Mouse (Mus musculus): ENCODE measurements around the gene Spint2. TPM values are rescaled to one million over a fixed set of nuclear protein-coding genes. Genes with fewer than 3 reads are reported as not detected.

Gene Spint2
- total RNA-seq, 2 experiments from 2014 or later, result 46.1 to 85.1 TPM

DNA sequence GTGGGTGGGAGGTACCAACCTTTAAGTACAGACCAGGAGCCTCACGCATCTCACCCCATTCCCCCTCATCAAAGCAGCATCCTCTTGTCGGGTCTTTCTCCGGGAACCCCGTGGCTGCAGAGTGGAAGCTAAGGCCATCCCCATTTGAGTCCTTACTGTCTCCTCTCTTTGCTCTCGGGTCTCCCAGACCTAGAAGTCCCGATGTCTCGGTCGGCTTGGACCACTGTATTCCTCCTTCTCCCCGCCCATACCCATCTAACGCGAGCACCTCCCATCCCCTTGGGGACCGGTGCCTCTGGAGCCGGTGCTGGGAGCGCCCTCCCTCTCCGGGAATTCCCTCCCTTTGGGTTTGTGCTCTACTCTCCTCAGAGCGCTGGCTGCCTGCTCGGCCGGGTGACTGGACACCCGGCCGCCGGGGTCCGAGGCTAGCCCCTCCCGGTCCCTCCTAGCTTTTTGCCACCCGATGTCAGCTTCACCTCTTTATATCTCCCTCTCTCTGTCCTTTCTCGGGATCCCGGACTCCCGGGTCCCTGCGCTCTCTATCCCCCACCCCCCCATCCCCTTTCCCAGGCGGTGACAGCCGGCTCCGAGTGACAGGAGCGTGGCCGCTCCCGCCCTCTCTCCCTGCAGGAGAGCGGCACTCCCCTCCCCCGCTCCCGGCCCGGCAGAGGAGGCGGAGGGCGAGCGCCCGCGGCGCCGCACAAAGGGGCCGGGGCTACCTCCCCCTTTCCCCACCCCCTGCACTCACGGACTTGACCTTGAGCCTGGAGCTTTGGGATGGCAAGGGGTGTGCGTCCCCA is 23.0 kb upstream of the Spint2 start:
- no peak for DNase-seq (ENCODE audit: low spot score in 2 of 2)

DNA sequence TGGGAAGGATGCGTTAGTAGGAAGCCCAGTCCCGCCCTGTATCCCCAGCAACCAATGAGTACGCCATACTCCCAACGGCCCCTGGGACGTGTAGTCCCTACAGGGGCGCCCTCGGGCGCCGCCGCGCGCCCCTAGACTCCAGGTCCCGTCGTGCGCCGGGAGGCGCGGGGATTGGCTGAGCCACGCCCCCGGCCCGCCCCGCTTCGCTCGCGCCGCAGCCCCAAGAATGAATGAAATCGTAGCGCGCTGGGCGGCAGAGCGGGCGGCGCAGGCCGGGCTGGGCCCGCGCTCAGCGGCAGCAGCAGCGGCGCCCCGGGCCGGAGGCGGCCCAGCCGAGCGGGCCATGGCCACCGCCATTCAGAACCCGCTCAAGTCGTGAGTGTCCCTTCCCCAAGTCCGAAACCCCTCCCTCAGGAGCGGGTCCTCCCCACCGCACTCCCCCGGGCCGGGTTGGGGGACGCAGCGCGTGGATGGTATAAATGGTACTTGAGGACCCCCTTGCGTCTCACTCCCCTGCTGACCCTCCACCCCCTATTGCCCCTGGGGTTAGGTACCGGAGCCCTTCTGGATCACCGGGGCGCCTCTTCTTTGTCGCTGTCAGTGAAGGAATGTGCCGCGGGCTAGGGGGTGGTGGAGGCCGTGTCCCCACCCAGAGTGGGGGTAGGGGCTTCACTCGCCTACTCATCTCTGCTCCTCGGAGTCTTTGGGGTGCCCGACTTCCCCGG is 22.2 kb upstream of the Spint2 start, which contains the start of gene Dpf1:
TSS of gene Dpf1 (plus strand) at position 214 of the 725 bp plus-strand sequence.
- peak; percentile 47 to 57 for DNase-seq (ENCODE audit: low spot score in 2 of 2)

DNA sequence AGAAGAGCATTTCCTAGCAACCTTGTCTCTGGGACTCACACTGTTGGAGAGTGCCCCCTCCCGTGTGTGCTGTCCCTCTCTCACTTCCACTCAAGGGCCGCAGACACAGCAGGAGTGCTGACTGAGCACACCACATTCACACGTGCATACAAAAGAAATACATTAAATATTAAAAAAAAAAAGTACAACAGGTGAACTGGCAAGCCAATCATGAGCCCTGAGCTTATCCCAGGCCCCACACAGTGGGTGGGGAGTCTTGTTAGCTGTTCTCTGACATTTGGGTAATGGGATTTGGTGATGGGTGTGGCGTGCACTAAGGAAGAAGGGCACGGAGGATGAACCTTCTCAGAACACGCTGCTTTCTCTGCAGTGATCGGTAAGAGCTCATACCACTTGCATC is 20.9 kb upstream of the Spint2 start:
- no peak for DNase-seq (ENCODE audit: low spot score in 2 of 2)

DNA sequence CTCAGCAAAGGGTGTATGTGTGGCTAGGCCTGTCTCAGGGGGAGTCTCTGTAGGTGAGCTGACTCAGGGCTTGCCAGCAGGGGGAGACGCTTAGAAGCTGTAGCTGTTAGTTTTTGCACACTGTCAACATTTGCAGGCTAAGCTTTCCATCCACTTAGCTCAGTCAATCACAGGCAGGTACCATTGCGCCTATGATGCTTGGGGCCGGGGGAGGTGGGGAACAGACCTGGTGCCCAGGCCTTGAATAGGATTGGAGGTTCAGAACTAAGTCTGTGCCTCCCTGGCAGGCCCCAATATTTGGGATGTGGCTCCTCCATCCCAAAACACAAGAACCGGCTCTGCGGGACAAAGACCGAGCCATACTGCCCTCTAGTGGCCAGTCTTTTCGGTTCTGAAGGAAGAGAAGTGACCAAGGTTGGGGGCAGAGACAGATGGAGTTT is 19.4 kb upstream of the Spint2 start:
- DNase-seq (ENCODE audit: low spot score in 2 of 2), result peak in 1 of 2 experiments; percentile 52

DNA sequence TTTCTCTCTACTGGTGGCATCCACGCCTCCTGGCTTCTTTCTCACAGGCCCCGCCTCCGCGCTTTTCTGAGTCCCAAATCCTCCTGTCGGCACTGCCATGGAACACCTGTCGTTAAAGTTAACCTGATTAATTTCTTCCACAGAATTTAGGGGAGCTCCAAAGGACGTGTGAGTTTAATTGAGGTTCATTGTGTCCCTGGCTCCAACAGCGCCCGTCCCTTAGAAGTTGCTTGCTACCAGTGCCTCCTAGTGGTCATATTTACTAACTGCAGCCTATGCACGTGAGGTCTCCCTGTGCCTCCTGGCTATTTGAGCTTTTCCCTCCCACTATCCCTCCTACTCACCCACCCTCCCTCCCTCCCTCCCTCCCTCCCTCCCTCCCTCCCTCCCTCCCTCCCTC is 15.3 kb upstream of the Spint2 start:
- DNase-seq (ENCODE audit: low spot score in 2 of 2), result no peak

DNA sequence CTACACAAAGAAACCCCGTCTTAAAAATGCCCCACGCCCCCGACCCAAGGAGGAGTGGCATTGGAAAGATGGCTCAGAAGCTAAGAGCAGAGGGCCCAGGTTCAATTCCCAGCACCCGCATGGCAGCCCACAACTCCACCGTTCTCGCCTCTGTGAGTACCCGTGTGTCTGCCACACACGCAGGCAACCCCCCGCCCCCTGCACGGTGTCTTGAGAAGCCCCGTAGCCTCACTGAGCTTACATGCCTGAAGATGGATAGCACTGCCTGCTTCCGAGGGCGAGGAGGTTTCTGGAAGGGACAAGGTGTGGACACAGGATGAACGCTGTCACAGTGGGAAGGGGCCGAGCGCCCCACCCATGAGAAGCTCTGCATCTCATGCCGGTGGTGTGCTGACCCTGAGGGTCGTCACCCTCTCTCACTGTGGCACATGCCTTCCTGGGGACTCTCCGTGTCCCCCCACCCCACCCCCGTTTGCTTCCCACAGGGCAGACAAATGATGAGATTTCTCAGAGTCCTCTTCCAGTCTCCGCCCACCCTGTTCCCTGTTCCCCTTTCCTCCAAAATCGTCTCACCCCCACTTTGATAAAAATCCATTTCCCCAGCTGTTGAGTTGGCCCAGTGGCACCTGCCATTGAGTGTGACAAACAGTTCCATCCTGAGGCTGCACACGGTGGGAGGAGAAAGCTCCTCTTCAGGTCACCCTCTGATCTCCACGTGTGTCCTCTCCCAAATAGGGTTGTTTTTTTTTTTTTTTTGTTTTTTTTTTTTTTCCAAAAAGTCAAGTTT is 14.3 kb upstream of the Spint2 start:
- DNase-seq (ENCODE audit: low spot score in 2 of 2), result no peak

DNA sequence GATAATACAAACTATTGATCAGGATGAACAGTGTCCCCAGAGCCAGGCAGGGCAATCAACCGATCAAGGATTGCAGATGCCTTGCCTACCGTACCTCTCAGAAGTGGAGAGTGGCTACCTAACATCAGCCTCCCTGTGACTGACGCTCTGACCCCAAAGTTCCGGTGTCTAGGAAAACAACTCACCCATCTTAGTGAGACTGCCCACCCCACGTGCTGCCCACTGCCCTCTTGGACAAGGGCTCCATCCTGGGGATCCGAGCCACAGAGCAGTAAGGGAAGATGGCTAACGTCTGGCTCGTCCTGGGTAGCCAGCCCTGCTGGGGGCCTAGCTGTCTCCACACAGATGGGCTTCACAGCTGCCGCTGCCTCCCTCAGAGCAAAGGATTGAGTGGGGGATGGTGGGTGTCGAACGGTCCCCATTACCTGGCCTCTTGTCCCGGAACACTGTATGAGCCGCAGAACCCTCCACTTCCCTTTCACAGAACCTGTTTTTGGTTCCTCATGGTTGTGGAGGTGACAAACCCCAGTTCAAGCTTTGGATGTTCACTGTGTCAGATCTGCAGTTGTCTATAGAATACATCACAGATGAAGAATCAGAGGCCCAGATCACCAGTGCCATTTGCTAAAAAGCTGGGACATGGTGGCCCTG is 12.5 kb upstream of the Spint2 start:
- DNase-seq (ENCODE audit: low spot score in 2 of 2), result no peak

DNA sequence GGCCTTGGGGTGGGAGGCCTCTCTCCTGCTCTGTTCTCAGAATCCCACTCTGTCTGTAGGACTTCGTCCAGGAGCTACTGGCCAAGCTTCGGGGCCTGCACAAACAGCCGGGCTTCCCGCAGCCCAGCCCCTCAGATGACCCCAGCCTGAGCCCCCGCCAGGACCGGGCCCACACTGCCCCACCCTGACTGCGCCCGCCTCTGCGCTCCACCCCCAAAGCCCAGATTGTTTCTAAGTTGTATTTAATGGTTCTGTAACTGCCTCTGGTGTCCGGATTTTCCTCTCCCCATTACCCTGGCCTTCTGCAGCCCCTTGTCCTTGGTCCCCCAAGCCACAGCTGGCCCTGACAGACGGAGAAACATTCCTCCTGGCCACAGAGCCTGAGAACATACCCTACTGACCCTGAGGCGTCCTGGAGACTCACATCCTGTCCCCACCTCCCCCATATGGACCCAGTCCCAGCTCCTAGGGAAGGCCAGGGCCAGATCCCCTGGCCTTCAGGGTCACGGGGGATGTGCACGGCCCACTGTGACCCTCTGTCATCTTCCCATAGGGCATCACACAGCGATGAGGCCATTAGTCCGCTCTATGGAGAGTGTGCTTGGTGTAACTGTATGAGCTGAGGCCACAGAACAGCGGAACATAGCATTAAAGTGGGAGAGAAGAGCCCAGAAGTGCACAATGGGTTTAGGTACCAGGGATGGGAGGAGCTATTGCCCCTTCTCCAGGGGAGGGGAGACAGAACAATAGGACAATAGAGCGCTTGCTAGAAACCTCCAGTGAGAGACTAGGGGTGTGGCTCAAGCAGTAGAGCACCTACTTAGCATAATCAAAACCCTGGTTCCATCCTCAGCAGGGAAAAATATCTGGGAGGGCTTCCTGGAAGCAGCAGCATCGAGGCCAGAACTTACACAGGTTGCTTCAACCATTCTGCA is 11.7 kb upstream of the Spint2 start:
- DNase-seq (ENCODE audit: low spot score in 2 of 2), result no peak

DNA sequence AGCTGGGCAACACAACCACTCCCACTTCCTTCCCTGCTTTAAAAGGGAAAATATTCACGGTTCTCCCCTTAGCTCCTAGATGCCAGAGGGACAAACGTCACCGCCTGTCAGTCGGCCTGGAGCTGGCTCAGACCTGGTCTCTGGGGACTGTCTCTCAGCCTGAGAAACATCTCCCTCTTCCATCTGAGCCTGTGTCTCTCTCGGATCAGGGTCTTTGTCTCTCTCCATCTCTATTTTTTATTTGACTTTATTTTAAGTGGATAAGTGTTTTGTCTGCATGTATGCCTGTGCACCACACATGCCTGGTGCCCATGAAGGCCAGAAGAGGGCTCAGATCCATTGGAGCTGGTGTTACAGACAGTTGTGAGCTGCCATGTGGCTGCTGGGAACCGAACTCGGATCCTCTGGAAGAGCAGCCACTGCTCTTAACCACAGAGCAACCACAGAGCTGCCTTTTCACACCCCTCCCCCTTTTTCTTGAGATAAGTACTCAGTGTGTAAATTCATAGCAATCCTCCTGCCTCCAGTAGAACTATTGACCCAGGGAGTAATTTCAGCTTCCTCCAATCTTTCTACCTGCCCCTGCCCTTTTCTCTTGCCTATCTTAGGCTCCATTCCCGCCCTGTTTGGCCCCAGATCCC is 10.9 kb upstream of the Spint2 start:
- no peak for DNase-seq (ENCODE audit: low spot score in 2 of 2)

DNA sequence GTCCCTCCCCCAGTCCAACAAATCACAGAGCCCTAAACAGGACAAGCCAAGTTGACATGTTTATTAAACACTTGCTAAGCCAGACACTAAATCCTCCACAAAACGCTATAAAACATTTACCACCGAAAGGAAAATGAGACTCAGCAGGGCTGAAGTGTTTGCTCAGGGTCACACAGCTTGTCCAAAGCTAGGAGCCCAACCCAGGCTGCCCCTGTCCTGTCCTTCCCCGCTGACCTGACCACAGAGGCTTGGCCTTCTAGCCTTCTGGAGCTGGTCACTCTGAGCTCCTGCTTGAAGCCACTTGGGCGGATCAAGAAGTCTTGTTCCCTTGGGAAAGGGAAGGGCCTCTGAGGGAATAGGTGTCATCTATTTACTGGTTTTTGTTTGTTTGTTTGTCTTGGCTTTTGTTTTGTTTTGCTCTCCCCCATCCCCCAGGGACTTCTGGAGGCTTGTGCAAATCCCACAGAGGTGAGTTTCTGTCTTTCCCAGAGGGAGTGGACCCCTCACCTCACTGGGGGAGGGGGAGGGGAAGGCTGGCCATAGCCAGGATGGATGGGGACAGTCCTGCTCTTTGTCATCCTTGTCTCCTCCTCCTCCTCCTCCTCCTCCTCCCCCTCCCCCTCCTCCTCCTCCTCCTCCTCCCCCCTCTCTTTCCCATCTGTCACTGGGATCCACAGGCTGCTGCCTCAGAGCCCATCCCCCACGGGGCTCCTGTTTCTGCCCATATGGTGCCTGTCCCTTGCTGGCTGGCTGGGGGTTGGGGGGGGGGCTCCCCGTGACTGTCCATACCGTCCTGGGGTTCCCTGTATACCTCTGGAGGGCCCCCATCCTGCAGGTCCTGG is 10.1 kb upstream of the Spint2 start:
- DNase-seq (ENCODE audit: low spot score in 2 of 2), result no peak

DNA sequence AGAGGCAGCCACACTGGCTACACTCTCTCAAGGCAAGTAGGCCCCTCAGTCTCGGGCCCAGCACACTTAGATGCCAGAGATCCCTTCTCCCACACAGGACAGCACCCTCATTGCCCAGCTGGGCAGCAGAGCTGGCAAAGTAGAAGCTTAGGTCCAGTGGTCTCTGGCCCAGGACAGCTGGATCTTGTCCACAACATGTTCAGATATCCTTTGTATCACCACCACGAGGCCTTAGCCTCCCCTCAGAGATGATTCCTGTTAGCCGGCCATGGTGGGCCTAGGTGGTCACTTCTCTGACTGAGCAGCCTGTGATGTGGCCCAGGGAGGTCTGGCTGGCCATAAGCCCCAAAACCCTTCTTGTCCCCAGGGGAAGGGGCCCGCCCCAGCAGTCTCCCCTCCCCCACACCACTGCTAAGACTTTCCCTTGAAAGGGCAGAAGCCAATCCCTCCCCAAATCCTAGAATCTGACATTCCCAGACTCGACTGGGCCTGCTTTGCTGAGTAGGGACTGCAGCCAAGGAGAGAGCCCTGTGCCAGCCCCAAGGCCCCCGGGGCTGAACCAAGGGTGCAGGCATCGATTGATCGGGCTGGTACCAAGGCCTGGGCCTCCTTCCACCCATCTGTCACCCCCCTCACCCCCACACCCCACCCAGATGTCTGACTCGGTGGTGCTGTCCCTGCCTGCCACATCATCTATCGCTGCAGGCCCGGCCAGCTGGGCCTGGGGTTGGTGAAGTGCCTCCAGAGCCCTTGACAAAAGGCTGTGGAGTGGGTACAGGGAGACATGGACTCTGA is 9.2 kb upstream of the Spint2 start:
- no peak for DNase-seq (ENCODE audit: low spot score in 2 of 2)

DNA sequence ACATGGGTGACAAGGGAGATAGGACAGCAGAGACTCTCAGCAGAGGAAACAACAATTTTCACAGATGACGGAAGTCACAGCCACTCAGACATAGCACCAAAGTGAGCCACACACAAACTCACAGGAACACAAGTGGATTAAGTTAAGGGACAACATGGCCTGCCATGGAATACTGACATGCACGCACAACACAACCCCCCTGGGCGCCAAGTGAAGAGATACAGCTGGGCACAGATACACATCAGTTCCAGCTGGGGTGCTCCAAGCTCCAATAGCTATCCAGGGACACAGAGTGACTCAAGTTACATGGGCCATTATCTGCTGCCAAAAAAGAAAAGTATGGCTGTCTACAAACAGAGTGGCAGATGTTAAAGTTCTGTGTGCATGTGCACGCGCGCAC is 8.1 kb upstream of the Spint2 start:
- no peak for DNase-seq (ENCODE audit: low spot score in 2 of 2)

DNA sequence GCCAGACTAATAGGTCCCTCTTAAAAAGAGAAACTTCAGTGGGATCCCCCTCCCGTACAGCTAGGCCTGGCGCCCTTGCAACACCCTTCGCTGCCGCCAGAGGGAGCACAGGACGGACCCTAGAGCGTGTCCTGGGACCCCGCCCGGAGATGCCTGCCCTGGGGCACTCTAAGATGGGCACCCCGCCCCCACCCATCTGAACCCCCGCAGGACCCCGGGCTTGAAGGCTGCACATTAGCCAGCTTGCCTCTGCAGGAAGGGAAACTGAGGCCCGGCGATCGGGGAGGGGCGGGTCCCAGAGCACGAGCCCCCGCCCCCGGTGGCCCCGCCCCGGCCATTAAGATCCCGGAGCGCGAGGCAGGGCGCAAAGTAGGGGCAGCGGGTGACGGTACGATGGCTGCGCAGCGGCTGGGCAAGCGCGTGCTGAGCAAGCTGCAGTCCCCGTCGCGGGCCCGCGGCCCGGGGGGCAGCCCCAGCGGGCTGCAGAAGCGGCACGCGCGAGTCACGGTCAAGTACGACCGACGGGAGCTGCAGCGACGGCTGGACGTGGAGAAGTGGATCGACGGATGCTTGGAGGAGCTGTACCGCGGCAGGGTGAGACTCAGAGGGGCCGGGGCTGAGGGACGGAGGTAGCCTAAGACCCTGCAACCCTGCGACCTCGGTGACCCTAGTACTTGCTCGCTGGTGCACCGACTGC is 7.4 kb upstream of the Spint2 start, which contains the start of gene Ppp1r14a:
TSS of gene Ppp1r14a (plus strand) at position 367 of the 697 bp plus-strand sequence.
- peak; percentile 46 to 64 for DNase-seq (ENCODE audit: low spot score in 2 of 2)

DNA sequence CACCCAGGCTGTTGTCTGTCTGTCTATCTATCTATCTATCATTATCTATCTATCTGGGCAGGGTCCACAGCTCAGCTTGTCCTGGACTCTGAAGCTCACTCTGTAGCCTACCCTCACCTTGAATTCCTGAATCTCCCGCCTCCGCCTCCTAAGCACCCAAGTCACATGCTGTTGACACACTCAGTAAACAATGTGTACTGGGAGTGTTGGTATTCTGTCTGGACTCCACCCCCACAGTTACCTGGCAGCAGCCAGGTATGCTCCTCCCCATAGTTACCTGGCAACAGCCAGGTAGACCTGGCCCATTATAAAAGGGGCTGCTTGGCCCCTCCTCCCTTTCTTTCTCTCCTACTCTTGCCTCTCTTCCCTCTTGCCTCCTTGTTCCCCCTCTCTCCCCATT is 6.4 kb upstream of the Spint2 start:
- DNase-seq (ENCODE audit: low spot score in 2 of 2), result no peak

DNA sequence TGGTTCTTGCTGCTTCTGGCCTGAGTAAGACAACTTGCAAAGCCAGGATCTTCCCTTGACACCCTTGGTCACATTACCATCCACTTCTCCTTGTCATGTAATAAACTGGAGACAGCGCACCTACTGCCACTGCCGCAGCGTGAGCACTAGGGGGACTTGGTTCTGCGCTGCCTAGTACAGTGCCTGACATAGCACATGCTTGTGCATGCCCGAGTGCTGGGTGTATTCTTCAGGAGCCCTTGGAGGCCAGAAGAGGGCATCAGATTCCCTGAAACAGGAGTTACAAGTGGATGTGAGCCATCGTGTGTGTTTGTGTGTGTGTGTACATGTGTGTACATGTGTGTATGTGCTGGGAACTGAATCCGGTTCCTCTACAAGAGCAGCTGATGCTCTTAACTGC is 5.8 kb upstream of the Spint2 start:
- DNase-seq (ENCODE audit: low spot score in 2 of 2), result no peak

DNA sequence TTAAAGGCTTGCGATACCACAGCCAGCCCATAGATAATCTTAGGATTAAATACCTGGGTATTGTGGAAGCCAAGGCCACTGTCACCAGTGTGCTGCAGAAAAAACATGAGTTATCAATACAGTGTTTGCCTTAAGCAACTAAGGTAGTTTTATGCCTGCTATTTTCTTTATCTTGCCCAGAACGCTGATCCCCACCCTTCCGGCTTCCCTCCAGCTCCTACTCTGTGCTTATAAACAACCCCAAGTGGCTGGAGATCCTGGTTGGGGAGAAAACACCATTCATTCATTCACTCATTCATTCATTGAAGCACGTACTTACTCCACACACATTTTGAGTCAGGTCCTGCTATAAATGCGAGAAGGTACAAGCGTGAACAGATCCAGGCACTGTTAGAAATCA is 2.8 kb upstream of the Spint2 start:
- DNase-seq (ENCODE audit: low spot score in 2 of 2), result no peak

DNA sequence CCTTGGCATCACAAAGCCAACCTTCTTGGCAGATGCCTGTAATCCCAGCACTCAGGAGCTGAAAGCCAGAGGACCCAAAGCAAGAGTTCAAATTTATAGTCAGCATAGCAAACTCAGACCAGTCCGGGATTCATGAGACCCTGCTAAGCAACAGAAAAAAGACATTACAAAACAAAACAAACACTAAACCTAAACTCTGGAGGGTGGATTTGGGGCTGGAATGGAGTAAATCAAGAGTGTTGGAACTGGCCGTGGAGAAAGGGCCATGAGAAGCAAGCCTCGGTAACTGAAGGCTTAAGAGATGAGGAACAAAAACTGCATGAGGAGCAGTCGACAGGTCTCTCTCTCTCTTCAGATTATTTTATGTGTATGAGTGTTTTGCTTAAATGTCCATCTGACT is 2.2 kb upstream of the Spint2 start:
- DNase-seq (ENCODE audit: low spot score in 2 of 2), result no peak

Data from adrenal gland, postnatal 4 days (tissue).